Mouse (Mus musculus) heart, adult 8-10 months (tissue): Measurements from ENCODE around the gene Nmt2. TPM values are rescaled to one million over a fixed set of nuclear protein-coding genes. Genes with fewer than 3 reads are reported as not detected.

Experiments used
- DNase-seq: peaks from one replicate; pipeline ENCODE4 v3.0.0; 2022; ENCODE audit warnings: low spot score
- total RNA-seq, 4 experiments: library from RNA; stranded (reverse); gene quantifications; 2 replicates each; pipeline ENCODE4 v1.2.4; 2022

The Nmt2 gene
- total RNA-seq, 4 experiments from 2014 or later = 7.2 to 9.2 (median 7.6) TPM

- no peak for DNase-seq
Measured at GRCm38 (mm10) chr2:3326547-3326946, 42.5 kb downstream of the Nmt2 start.

DNA sequence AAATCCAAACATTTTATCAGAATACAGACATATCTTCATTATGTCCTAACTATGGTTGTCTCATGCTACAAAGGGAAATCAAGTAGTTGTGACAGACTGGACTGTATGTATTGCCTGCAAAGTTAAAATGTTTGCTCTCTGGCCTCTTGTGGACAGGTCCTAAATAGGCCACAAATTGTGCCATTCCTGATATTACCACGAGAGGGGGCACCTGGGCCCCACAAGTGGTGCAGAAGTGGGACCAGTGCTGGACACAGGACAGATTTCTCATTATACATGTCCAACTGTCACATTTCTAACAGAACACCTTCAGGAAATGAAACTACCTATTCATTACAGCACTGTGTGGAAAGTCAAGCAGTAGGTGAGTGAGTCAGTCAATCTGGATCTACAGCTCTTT, 43.3 kb downstream of the Nmt2 start:
- DNase-seq = peak; percentile 57

GRCm38 (mm10) chr2:3331071-3331703, 47.2 kb downstream of the Nmt2 start:
- DNase-seq = no peak

DNA sequence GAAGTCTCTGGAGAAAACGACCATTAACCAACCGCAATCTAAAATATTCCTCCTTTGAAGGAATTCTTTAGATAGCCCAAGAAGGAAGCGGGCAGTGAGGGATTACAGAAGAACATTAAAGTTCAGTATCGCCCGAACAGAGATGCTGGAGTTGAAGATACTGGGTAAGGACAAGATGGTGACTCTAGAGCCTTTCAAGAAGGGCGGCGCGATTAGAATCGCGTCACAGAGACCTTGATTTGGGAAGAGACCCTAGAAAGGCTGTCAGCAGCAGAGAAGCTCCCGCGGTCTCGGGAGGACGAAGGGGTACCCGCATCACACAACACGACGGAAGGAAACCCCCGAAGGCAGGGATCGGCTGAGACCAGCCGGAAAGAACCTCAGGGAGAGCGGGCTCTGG, 48.0 kb downstream of the Nmt2 start:
- DNase-seq = no peak

- peak; percentile 98 for DNase-seq
Measured at GRCm38 (mm10) chr2:3332484-3333242, 48.7 kb downstream of the Nmt2 start, which contains the start of gene Rpp38. Rpp38 (minus strand) TSS chr2:3332643.

DNA sequence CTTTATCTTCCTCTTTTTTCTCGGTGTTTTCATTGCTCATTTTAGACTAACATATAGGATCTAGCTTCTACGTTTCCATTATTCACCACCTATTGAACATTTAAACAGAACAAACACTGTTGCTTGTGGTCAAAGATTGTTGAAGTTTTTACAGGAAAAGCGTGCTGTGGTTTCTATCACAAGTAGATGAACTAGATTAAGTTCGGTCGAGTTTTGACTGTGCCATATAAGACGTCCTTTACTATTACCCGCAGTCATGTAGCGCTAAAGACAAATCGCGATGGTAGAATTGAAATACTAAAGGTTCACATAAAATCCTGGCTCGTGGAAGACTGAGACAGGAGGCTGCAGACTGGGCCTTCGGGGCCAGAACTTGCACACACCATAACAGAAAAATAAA, 49.7 kb downstream of the Nmt2 start:
- DNase-seq = no peak

- no peak for DNase-seq
Measured at GRCm38 (mm10) chr2:3335611-3336301, 51.7 kb downstream of the Nmt2 start, which contains the start of gene Acbd7. Acbd7 (plus strand) TSS chr2:3336168.

GRCm38 (mm10) chr2:3348422-3348821, 64.4 kb downstream of the Nmt2 start:
- DNase-seq = no peak

- DNase-seq = peak; percentile 19
Measured at GRCm38 (mm10) chr2:3348919-3349318, 64.9 kb downstream of the Nmt2 start.

GRCm38 (mm10) chr2:3353160-3353559, 69.1 kb downstream of the Nmt2 start:
- no peak for DNase-seq

- DNase-seq = no peak
Measured at GRCm38 (mm10) chr2:3355793-3356192, 71.8 kb downstream of the Nmt2 start.

GRCm38 (mm10) chr2:3356311-3356710, 72.3 kb downstream of the Nmt2 start:
- no peak for DNase-seq

DNA sequence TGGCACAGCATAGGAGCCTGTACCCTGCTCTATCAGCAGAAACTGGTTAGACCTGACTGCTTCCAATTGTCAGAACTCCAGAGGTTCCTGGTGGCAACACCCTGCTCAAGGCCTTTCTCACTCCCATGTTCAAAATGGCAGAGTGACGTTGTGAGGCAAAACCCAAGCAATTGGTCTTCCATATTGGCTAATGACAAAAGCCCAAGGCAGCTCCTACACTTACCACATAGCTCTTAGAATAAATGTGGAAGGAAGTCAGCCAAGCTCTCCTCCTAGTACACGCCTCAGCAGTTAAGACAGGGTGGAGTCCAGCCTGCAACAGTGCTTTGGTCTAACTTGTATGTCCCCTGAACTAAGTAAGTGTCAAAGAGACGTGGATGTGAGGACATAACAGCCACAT, 73.9 kb downstream of the Nmt2 start:
- no peak for DNase-seq

DNA sequence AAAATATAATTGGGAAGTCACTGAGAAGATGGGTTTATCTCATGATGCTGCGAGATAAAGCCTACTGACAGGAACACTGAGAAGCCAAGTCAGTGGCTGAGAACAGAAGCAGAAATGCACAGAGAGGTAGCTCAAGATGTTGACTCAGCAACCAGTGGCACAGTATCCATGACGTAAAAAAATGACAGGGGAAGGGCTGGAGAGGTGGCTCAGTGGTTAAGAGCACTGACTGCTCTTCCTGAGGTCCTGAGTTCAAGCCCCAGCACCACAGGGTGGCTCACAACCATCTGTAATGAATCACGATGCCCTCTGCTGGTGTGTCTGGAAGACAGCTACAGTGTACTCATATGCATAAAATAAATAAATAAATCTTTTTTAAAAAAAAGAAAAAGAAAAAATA, 77.1 kb downstream of the Nmt2 start:
- no peak for DNase-seq

- no peak for DNase-seq
Measured at GRCm38 (mm10) chr2:3365127-3365526, 81.1 kb downstream of the Nmt2 start.

Other genes starting within 250 kb of the Nmt2 start
- gene Fam171a1, start 170.0 kb upstream of the Nmt2 start, total RNA-seq = 10 to 100 TPM; 12.1 to 16.7 (median 14.0) TPM
- gene Rpp38, start 48.4 kb downstream of the Nmt2 start, total RNA-seq = 1 to 10 TPM; 4.6 to 6.3 (median 5.3) TPM
- gene Acbd7, start 52.0 kb downstream of the Nmt2 start, total RNA-seq = 1 to 10 TPM in 3 of 4 experiments, under 1 TPM in 1; 0.95 to 2.4 (median 1.5) TPM
- not detected for gene Olah, start 113.0 kb downstream of the Nmt2 start, total RNA-seq
- gene Meig1, start 138.4 kb downstream of the Nmt2 start, total RNA-seq = 1 to 10 TPM; 1.0 to 5.4 (median 2.0) TPM
- gene Dclre1c, start 139.9 kb downstream of the Nmt2 start, total RNA-seq = 1 to 10 TPM; 2.4 to 3.8 (median 3.3) TPM
- gene Suv39h2, start 190.8 kb downstream of the Nmt2 start, total RNA-seq = 1 to 10 TPM in 2 of 4 experiments, under 1 TPM in 2; 0.56 to 1.5 (median 1.0) TPM
- gene Gm45902, start 228.6 kb downstream of the Nmt2 start, total RNA-seq = 1 to 10 TPM in 3 of 4 experiments, under 1 TPM in 1; 0.98 to 1.4 (median 1.2) TPM
- 10 to 100 TPM; 19.8 to 24.0 (median 22.2) TPM for gene Hspa14, start 228.6 kb downstream of the Nmt2 start, total RNA-seq
- gene Cdnf, start 228.8 kb downstream of the Nmt2 start, total RNA-seq = 10 to 100 TPM; 29.9 to 38.4 (median 31.2) TPM